Mouse (Mus musculus) cortical plate, adult 2 months (tissue): Measurements from ENCODE around the gene Thsd7b.

Experiments used
- CTCF ChIP-seq: fragments of 200-500 bp; IDR thresholded peaks from 2 replicates; pipeline ENCODE4 v1.5.1; 2011; ENCODE audit warnings: mild to moderate bottlenecking, control low read depth, low read length; ENCODE audit not compliant: insufficient read depth; ENCODE audit errors: extremely low read depth
- POLR2A ChIP-seq: fragments of 200-500 bp; IDR thresholded peaks from 2 replicates; pipeline ENCODE4 v1.6.1; 2011; ENCODE audit warnings: mild to moderate bottlenecking, low read length, control low read depth; ENCODE audit not compliant: insufficient read depth; ENCODE audit errors: extremely low read depth

GRCm38 (mm10) chr1:129963166-129963565 is 690.1 kb downstream of the Thsd7b start:
- TF ChIP-seq CTCF (no peak), POLR2A (no peak)
